In genomic region chr2:157074186-157074724, GRCm38 (mm10) we compare ENCODE assay signal across 9 mouse cellular contexts. TPM values are rescaled to one million over a fixed set of nuclear protein-coding genes. Genes with fewer than 3 reads are reported as not detected.
DNase-seq lines count a peak whose midpoint lies in the region; ATAC-seq lines count a peak whose summit lies in the region.
"Had no signal": no experiment of that assay in that cellular context is flagged by ENCODE, and none has a peak within 500 bp of the region (broad histone marks: within the 10 kb centered on the region; RNA-seq: fewer than 3 reads in every experiment).

No protein-coding gene starts in this region.

- H3K9ac ChIP-seq in neural tube, embryonic 12.5 days = peak overlapping the region; percentile 26; the same call in 1 of the 2 replicates
- H3K9ac ChIP-seq in hindbrain, embryonic 14.5 days = peak overlapping the region; percentile 44
- H3K9ac ChIP-seq in stomach, embryonic 14.5 days (replicated peaks; ENCODE audit: low read depth, low read length) = no peak overlapping the region
- H3K9ac ChIP-seq: liver, embryonic 14.5 days had no signal

- no peak for ATAC-seq in neural tube, embryonic 12.5 days (ENCODE audit: low FRiP score, low read depth)
- no peak for ATAC-seq in hindbrain, embryonic 14.5 days (ENCODE audit: low FRiP score)
- ATAC-seq in stomach, embryonic 14.5 days (ENCODE audit: insufficient number of reproducible peaks, insufficient read depth, low FRiP score, low read depth) = no peak

- 84% methylated on average over 9 of the region's 9 CpGs for WGBS in neural tube, embryonic 12.5 days
- WGBS in hindbrain, embryonic 14.5 days = 62% methylated on average over 9 of the region's 9 CpGs
- WGBS in stomach, embryonic 14.5 days = 77% methylated on average over 9 of the region's 9 CpGs

- H3K27ac ChIP-seq in neural tube, embryonic 12.5 days = no peak overlapping the region; the same call in 1 of the 2 replicates
- H3K27ac ChIP-seq in hindbrain, embryonic 14.5 days = no peak overlapping the region
- H3K27ac ChIP-seq in stomach, embryonic 14.5 days (ENCODE audit: low read length) = 0 out of 2 replicates have a peak overlapping the region, but pooled peaks have one; percentile 3
- H3K27ac ChIP-seq: liver, embryonic 14.5 days had no signal

- no peaks in the 10 kb centered on the region for H3K27me3 ChIP-seq in neural tube, embryonic 12.5 days (replicated peaks)
- no peaks in the 10 kb centered on the region for H3K27me3 ChIP-seq in hindbrain, embryonic 14.5 days (ENCODE audit: control insufficient read depth, insufficient read depth, low read length)
- H3K27me3 ChIP-seq in stomach, embryonic 14.5 days (ENCODE audit: control insufficient read depth, insufficient read depth, low read length) = no peaks in the 10 kb centered on the region

- peaks cover 84% of the 10 kb centered on the region for H3K4me1 ChIP-seq in neural tube, embryonic 12.5 days
- peaks cover 76% of the 10 kb centered on the region for H3K4me1 ChIP-seq in hindbrain, embryonic 14.5 days (replicated peaks; ENCODE audit: control insufficient read depth, insufficient read depth, low read length)
- H3K4me1 ChIP-seq in stomach, embryonic 14.5 days (ENCODE audit: control insufficient read depth, insufficient read depth, low read length) = peaks cover 78% of the 10 kb centered on the region

- peaks cover 24% of the 10 kb centered on the region for H3K36me3 ChIP-seq in neural tube, embryonic 12.5 days
- H3K36me3 ChIP-seq in hindbrain, embryonic 14.5 days (replicated peaks; ENCODE audit: control insufficient read depth, insufficient read depth) = peaks cover 21% of the 10 kb centered on the region
- peaks cover 7% of the 10 kb centered on the region; the same call in 1 of the 2 replicates for H3K36me3 ChIP-seq in stomach, embryonic 14.5 days (ENCODE audit: control insufficient read depth, insufficient read depth, low read length)

- no peak overlapping the region for H3K4me3 ChIP-seq in neural tube, embryonic 12.5 days
- no peak overlapping the region for H3K4me3 ChIP-seq in hindbrain, embryonic 14.5 days (replicated peaks; ENCODE audit: low read length)
- H3K4me3 ChIP-seq in stomach, embryonic 14.5 days (ENCODE audit: low read depth, low read length) = no peak overlapping the region

- H3K4me2 ChIP-seq in neural tube, embryonic 12.5 days (replicated peaks) = peak overlapping the region; percentile 98
- H3K4me2 ChIP-seq in hindbrain, embryonic 14.5 days (replicated peaks) = peak overlapping the region; percentile 93
- peak overlapping the region; percentile 7; the same call in 1 of the 2 replicates for H3K4me2 ChIP-seq in stomach, embryonic 14.5 days (replicated peaks; ENCODE audit: low read depth, low read length)

- no peaks in the 10 kb centered on the region for H3K9me3 ChIP-seq in neural tube, embryonic 12.5 days
- no peaks in the 10 kb centered on the region for H3K9me3 ChIP-seq in hindbrain, embryonic 14.5 days (ENCODE audit: control insufficient read depth, low read length)
- H3K9me3 ChIP-seq in stomach, embryonic 14.5 days (ENCODE audit: control insufficient read depth, low read depth, low read length) = no peaks in the 10 kb centered on the region

- peak; percentile 85 for DNase-seq in adrenal gland, adult 2 months
- no peak for DNase-seq in adrenal gland, adult 8-10 months
- DNase-seq in neural tube, embryonic 10.5 days (ENCODE audit: extremely low spot score, low spot score) = no peak
- no peak for DNase-seq in hindbrain, embryonic 14.5 days (ENCODE audit: low spot score)
- DNase-seq in thymus, postnatal 4 days = no peak
- DNase-seq in right cerebral cortex, postnatal 36 days (ENCODE audit: low spot score in 2 of 2) = no peak

RNA-seq across cellular contexts. Expression of gene Soga1, which starts 4.8 kb away (rescaled TPM):
- 10 to 100 TPM; 30.9 to 36.6 TPM for total RNA-seq in adrenal gland, adult 2 months (2021)
- polyA plus RNA-seq in adrenal gland, adult 2 months (2012; rRNA removed) = 31.1 and 33.1 TPM in 2 replicates
- total RNA-seq in adrenal gland, adult 8-10 months (2022) = 10 to 100 TPM; 38.6 to 50.0 (median 46.5) TPM
- 6.1 TPM in 2 replicates for polyA plus RNA-seq in neural tube, embryonic 12.5 days (2016; fragmentation: Nextera tagmentation; extraction: Ambion mirVana)
- polyA plus RNA-seq in hindbrain, embryonic 14.5 days (2014; fragmentation: Nextera tagmentation; extraction: Ambion mirVana) = 9.5 and 9.7 TPM in 2 replicates
- 7.3 and 8.1 TPM in 2 replicates for polyA plus RNA-seq in stomach, embryonic 14.5 days (2014; fragmentation: Nextera tagmentation; extraction: Ambion mirVana)

RNA-seq across cellular contexts. Expression of gene Tldc2, which starts 12.6 kb away (rescaled TPM):
- not detected for total RNA-seq in adrenal gland, adult 2 months (2021)
- 0.19 TPM in 1 of 2 replicates, not detected in the other for polyA plus RNA-seq in adrenal gland, adult 2 months (2012; rRNA removed)
- total RNA-seq in adrenal gland, adult 8-10 months (2022) = not detected
- polyA plus RNA-seq in neural tube, embryonic 12.5 days (2016; fragmentation: Nextera tagmentation; extraction: Ambion mirVana) = not detected in 2 replicates
- not detected in 2 replicates for polyA plus RNA-seq in hindbrain, embryonic 14.5 days (2014; fragmentation: Nextera tagmentation; extraction: Ambion mirVana)
- polyA plus RNA-seq in stomach, embryonic 14.5 days (2014; fragmentation: Nextera tagmentation; extraction: Ambion mirVana) = not detected in 2 replicates
- polyA plus RNA-seq: liver, embryonic 14.5 days had no signal

Comparison
In these comparisons a context has a peak if more than half of its experiments do, and no peak if none do; other contexts are left out.
1. H3K4me2 ChIP-seq: peak in every context shown above with its lines; median percentile 98 in neural tube, embryonic 12.5 days; 93 in hindbrain, embryonic 14.5 days; 7 in stomach, embryonic 14.5 days.